Mouse (Mus musculus): ENCODE data around the gene Astl. TPM values are rescaled to one million over a fixed set of nuclear protein-coding genes. Genes with fewer than 3 reads are reported as not detected.

Gene Astl
- total RNA-seq, 2 experiments from 2014 or later, result not detected

- DNase-seq (ENCODE audit: low spot score in 2 of 2), result no peak
Measured at GRCm38 (mm10) chr2:127323667-127324066, 14.8 kb upstream of the Astl start.

- no peak for DNase-seq (ENCODE audit: low spot score in 2 of 2)
Measured at GRCm38 (mm10) chr2:127324456-127324855, 14.0 kb upstream of the Astl start.

- DNase-seq (ENCODE audit: low spot score in 2 of 2), result no peak
Measured at GRCm38 (mm10) chr2:127328090-127328851, 10.2 kb upstream of the Astl start.

- DNase-seq (ENCODE audit: low spot score in 2 of 2), result no peak
Measured at GRCm38 (mm10) chr2:127332807-127333570, 5.5 kb upstream of the Astl start.

- no peak for DNase-seq (ENCODE audit: low spot score in 2 of 2)
Measured at GRCm38 (mm10) chr2:127333945-127334603, 4.4 kb upstream of the Astl start.

- no peak for DNase-seq (ENCODE audit: low spot score in 2 of 2)
Measured at GRCm38 (mm10) chr2:127335078-127335541, 3.3 kb upstream of the Astl start.

GRCm38 (mm10) chr2:127335767-127336496 lies 2.5 kb upstream of the Astl start, which contains the start of gene Dusp2:
Gene Dusp2 (plus strand): TSS chr2:127336159.
- DNase-seq (ENCODE audit: low spot score in 2 of 2), result peak; percentile 35 to 64

- DNase-seq (ENCODE audit: low spot score in 2 of 2), result no peak
Measured at GRCm38 (mm10) chr2:127336497-127336832, 2.0 kb upstream of the Astl start.

- no peak for DNase-seq (ENCODE audit: low spot score in 2 of 2)
Measured at GRCm38 (mm10) chr2:127336885-127337284, 1.6 kb upstream of the Astl start.

GRCm38 (mm10) chr2:127337531-127337930 lies 908 bp upstream of the Astl start:
- no peak for DNase-seq (ENCODE audit: low spot score in 2 of 2)

- DNase-seq (ENCODE audit: low spot score in 2 of 2), result no peak
Measured at GRCm38 (mm10) chr2:127338012-127338411, 427 bp upstream of the Astl start.

GRCm38 (mm10) chr2:127338833-127339232 lies 394 bp downstream of the Astl start:
- no peak for DNase-seq (ENCODE audit: low spot score in 2 of 2)

- no peak for DNase-seq (ENCODE audit: low spot score in 2 of 2)
Measured at GRCm38 (mm10) chr2:127339262-127339661, 823 bp downstream of the Astl start.

GRCm38 (mm10) chr2:127341159-127341558 lies 2.7 kb downstream of the Astl start:
- DNase-seq (ENCODE audit: low spot score in 2 of 2), result peak in 1 of 2 experiments; percentile 47

- no peak for DNase-seq (ENCODE audit: low spot score in 2 of 2)
Measured at GRCm38 (mm10) chr2:127346334-127346733, 7.9 kb downstream of the Astl start.

- no peak for DNase-seq (ENCODE audit: low spot score in 2 of 2)
Measured at GRCm38 (mm10) chr2:127347147-127347985, 8.9 kb downstream of the Astl start.

- DNase-seq (ENCODE audit: low spot score in 2 of 2), result no peak
Measured at GRCm38 (mm10) chr2:127353881-127354280, 15.4 kb downstream of the Astl start.

GRCm38 (mm10) chr2:127362459-127363281 lies 24.2 kb downstream of the Astl start, which contains the start of gene Adra2b:
Gene Adra2b (plus strand): TSS chr2:127363208.
- DNase-seq (ENCODE audit: low spot score in 2 of 2), result peak; percentile 61 to 68

- no peak for DNase-seq (ENCODE audit: low spot score in 2 of 2)
Measured at GRCm38 (mm10) chr2:127363282-127363652, 24.8 kb downstream of the Astl start.

All from adrenal gland, postnatal 4 days (tissue).